Mouse (Mus musculus): ENCODE data around the gene Ccdc158.

- no peak for TF ChIP-seq POLR2A (IDR thresholded peaks at IDR 0.05; ENCODE audit: control insufficient read depth, extremely low read depth, insufficient read depth, low read length, poor library complexity)
- TF ChIP-seq CTCF (IDR thresholded peaks at IDR 0.05; ENCODE audit: borderline replicate concordance, control insufficient read depth, extremely low read depth, insufficient read depth, low read length, poor library complexity) = no peak
These were observed 32.9 kb upstream of the Ccdc158 start for GRCm38 (mm10) chr5:92707921-92708491.

Measured in thymus, adult 2 months (tissue).